8 mouse cellular contexts compared by ENCODE assay signal in genomic region chr16:10520908-10521614, GRCm38 (mm10). TPM values are rescaled to one million over a fixed set of nuclear protein-coding genes. Genes with fewer than 3 reads are reported as not detected.
DNase-seq lines count a peak whose midpoint lies in the region; ATAC-seq lines count a peak whose summit lies in the region.

No protein-coding gene starts in this region.

- WGBS in liver, embryonic 12.5 days (ENCODE audit: insufficient replicate concordance), result 35% methylated on average over 2 of the region's 2 CpGs
- WGBS in midbrain, embryonic 13.5 days, result 29% methylated on average over 2 of the region's 2 CpGs

- H3K27ac ChIP-seq in liver, embryonic 12.5 days, result no peak overlapping the region
- H3K27ac ChIP-seq in midbrain, embryonic 13.5 days, result no peak overlapping the region

- peak; percentile 69 for DNase-seq in liver
- DNase-seq in cerebellum, postnatal 36 days, result peak; percentile 80 to 89
- peak; percentile 42 to 50 for DNase-seq in gastrocnemius, adult 8-10 months (ENCODE audit: low spot score in 2 of 2)
- DNase-seq in left cerebral cortex, postnatal 25 days (ENCODE audit: low spot score in 2 of 2), result peak; percentile 81 to 86
- peak; percentile 42 to 68 for DNase-seq in spleen, postnatal 14 days (ENCODE audit: low spot score in 2 of 2)

- H3K9me3 ChIP-seq in liver, embryonic 12.5 days (replicated peaks), result no peaks in the 10 kb centered on the region
- H3K9me3 ChIP-seq in midbrain, embryonic 13.5 days, result no peaks in the 10 kb centered on the region

- intact Hi-C loops in left cerebral cortex, postnatal 25 days (cut with DNase I), result loop anchor here (1.0 to 5.0 kb wide), 3 partner anchors 105 to 434 kb away; no protein-coding TSS in a partner anchor

- H3K4me3 ChIP-seq in liver, embryonic 12.5 days, result no peak overlapping the region
- H3K4me3 ChIP-seq in midbrain, embryonic 13.5 days (replicated peaks), result no peak overlapping the region

- H3K4me2 ChIP-seq in liver, embryonic 12.5 days, result no peak overlapping the region
- H3K4me2 ChIP-seq in midbrain, embryonic 13.5 days (replicated peaks), result no peak overlapping the region

- H3K9ac ChIP-seq in liver, embryonic 12.5 days, result no peak overlapping the region
- no peak overlapping the region for H3K9ac ChIP-seq in midbrain, embryonic 13.5 days (replicated peaks)

- H3K4me1 ChIP-seq in liver, embryonic 12.5 days, result 0 out of 2 replicates have a peak, but pooled peaks cover 11% of the 10 kb centered on the region
- no peaks in the 10 kb centered on the region for H3K4me1 ChIP-seq in midbrain, embryonic 13.5 days (replicated peaks)

- no peaks in the 10 kb centered on the region for H3K27me3 ChIP-seq in liver, embryonic 12.5 days (replicated peaks)
- H3K27me3 ChIP-seq in midbrain, embryonic 13.5 days, result no peaks in the 10 kb centered on the region

- H3K36me3 ChIP-seq in liver, embryonic 12.5 days, result no peaks in the 10 kb centered on the region
- H3K36me3 ChIP-seq in midbrain, embryonic 13.5 days, result no peaks in the 10 kb centered on the region

- ATAC-seq in liver, embryonic 12.5 days, result no peak
- peak; percentile 36 for ATAC-seq in inflammation-experienced regulatory T-cells, adult 6 months
- peak; percentile 87 for ATAC-seq in midbrain, embryonic 13.5 days

RNA-seq across cellular contexts. Expression of gene Dexi, which starts 21.8 kb away (rescaled TPM):
- polyA plus RNA-seq in liver, embryonic 12.5 days (2016; fragmentation: Nextera tagmentation; extraction: Ambion mirVana), result 7.6 and 7.8 TPM in 2 replicates
- total RNA-seq in gastrocnemius, adult 8-10 months (2022), result 10 to 100 TPM; 40.4 to 70.4 (median 53.3) TPM
- 1 to 10 TPM; 4.1 to 5.1 (median 4.6) TPM for polyA plus RNA-seq in inflammation-experienced regulatory T-cells, adult 6 months (2017; shearing (Covaris generic))
- 10 to 100 TPM; 59.5 to 64.8 TPM for total RNA-seq in left cerebral cortex, postnatal 25 days (2021)
- polyA plus RNA-seq in midbrain, embryonic 13.5 days (2015; fragmentation: Nextera tagmentation; extraction: Ambion mirVana), result 14.8 and 18.2 TPM in 2 replicates

RNA-seq across cellular contexts. Expression of gene Clec16a, which starts 24.1 kb away (rescaled TPM):
- 15.7 and 17.3 TPM in 2 replicates for polyA plus RNA-seq in liver, embryonic 12.5 days (2016; fragmentation: Nextera tagmentation; extraction: Ambion mirVana)
- 10 to 100 TPM; 55.6 to 90.9 (median 70.4) TPM for total RNA-seq in gastrocnemius, adult 8-10 months (2022)
- polyA plus RNA-seq in inflammation-experienced regulatory T-cells, adult 6 months (2017; shearing (Covaris generic)), result 10 to 100 TPM in 1 of 3 experiments, 1 to 10 TPM in 2; 5.7 to 10.2 (median 7.8) TPM
- 10 to 100 TPM; 89.7 to 91.1 TPM for total RNA-seq in left cerebral cortex, postnatal 25 days (2021)
- 65.7 and 70.2 TPM in 2 replicates for polyA plus RNA-seq in midbrain, embryonic 13.5 days (2015; fragmentation: Nextera tagmentation; extraction: Ambion mirVana)

RNA-seq across cellular contexts. Expression of gene Ciita, which starts 41.2 kb away (rescaled TPM):
- polyA plus RNA-seq in liver, embryonic 12.5 days (2016; fragmentation: Nextera tagmentation; extraction: Ambion mirVana), result 0.13 TPM in 1 of 2 replicates, not detected in the other
- under 1 TPM in 3 of 4 experiments, not detected in 1; 0.05 to 0.17 (median 0.16) TPM for total RNA-seq in gastrocnemius, adult 8-10 months (2022)
- polyA plus RNA-seq in inflammation-experienced regulatory T-cells, adult 6 months (2017; shearing (Covaris generic)), result 1 to 10 TPM in 2 of 3 experiments, under 1 TPM in 1; 0.86 to 1.8 (median 1.3) TPM
- under 1 TPM; 0.07 to 0.23 TPM for total RNA-seq in left cerebral cortex, postnatal 25 days (2021)
- 0.40 and 0.67 TPM in 2 replicates for polyA plus RNA-seq in midbrain, embryonic 13.5 days (2015; fragmentation: Nextera tagmentation; extraction: Ambion mirVana)
